Comparison of ENCODE assay signal across 7 mouse cellular contexts in genomic region chr7:17066412-17066811, GRCm38 (mm10). TPM values are rescaled to one million over a fixed set of nuclear protein-coding genes. Genes with fewer than 3 reads are reported as not detected.
DNase-seq lines count a peak whose midpoint lies in the region; ATAC-seq and TF ChIP-seq lines count a peak whose summit lies in the region.

No protein-coding gene starts in this region.

- DNase-seq in CD8-positive naive resting alpha-beta T cell, adult 2 months (ENCODE audit: low read depth in 2 of 2, low spot score in 2 of 2) = peak; percentile 43 to 68
- peak; percentile 77 for DNase-seq in MN1 (ENCODE audit: low spot score)
- peak; percentile 94 to 95 for DNase-seq in cerebellum, postnatal 14 days
- peak; percentile 51 for DNase-seq in gastrocnemius, postnatal 25 days
- DNase-seq in layer of hippocampus, adult 2 months (ENCODE audit: low spot score in 2 of 2) = peak; percentile 72 to 94
- DNase-seq in lung, postnatal 0 days (ENCODE audit: low spot score) = peak; percentile 74
- DNase-seq in spleen, adult 2 months (ENCODE audit: low read depth in 1 of 2, low spot score in 2 of 2) = peak in 1 of 2 experiments; percentile 75

- H3K4me1 ChIP-seq in lung, postnatal 0 days (ENCODE audit: insufficient read depth, low read depth, low read length) = no peaks in the 10 kb centered on the region
- H3K4me1 ChIP-seq in spleen, adult 2 months (ENCODE audit: control insufficient read depth, insufficient read depth, insufficient read length) = peaks cover 5% of the 10 kb centered on the region; the same call in 1 of the 2 replicates

- TF ChIP-seq CTCF in layer of hippocampus, adult 2 months (conservative IDR thresholded peaks at IDR 0.05) = peak; percentile 95
- TF ChIP-seq CTCF in lung, postnatal 0 days (IDR thresholded peaks at IDR 0.05) = peak; percentile 90
- peak; percentile 80; the same call in 1 of the 2 replicates for TF ChIP-seq CTCF in spleen, adult 2 months (IDR thresholded peaks at IDR 0.05; ENCODE audit: extremely low read depth, insufficient read depth, insufficient read length, insufficient replicate concordance)

- H3K36me3 ChIP-seq in lung, postnatal 0 days (ENCODE audit: insufficient read depth, low read length) = no peaks in the 10 kb centered on the region
- no peaks in the 10 kb centered on the region for H3K36me3 ChIP-seq in spleen, adult 2 months (ENCODE audit: control insufficient read depth, insufficient read depth, low read length)

- TF ChIP-seq POLR2A in spleen, adult 2 months (IDR thresholded peaks at IDR 0.05; ENCODE audit: low read depth, low read length) = no peak

- no peak overlapping the region for H3K4me2 ChIP-seq in lung, postnatal 0 days (replicated peaks; ENCODE audit: low read depth, low read length)

- no peak for ATAC-seq in lung, postnatal 0 days

- H3K4me3 ChIP-seq in layer of hippocampus, adult 2 months = no peak overlapping the region
- no peak overlapping the region for H3K4me3 ChIP-seq in lung, postnatal 0 days (ENCODE audit: low read depth, low read length)
- no peak overlapping the region for H3K4me3 ChIP-seq in spleen, adult 2 months (ENCODE audit: extremely low read depth, insufficient read depth, insufficient read length)

- H3K27ac ChIP-seq in layer of hippocampus, adult 2 months = no peak overlapping the region
- no peak overlapping the region for H3K27ac ChIP-seq in lung, postnatal 0 days (ENCODE audit: low read length)
- no peak overlapping the region for H3K27ac ChIP-seq in spleen, adult 2 months (ENCODE audit: insufficient read depth, low read length)

- H3K27me3 ChIP-seq in lung, postnatal 0 days (replicated peaks; ENCODE audit: insufficient read depth, low read length) = no peaks in the 10 kb centered on the region
- no peaks in the 10 kb centered on the region for H3K27me3 ChIP-seq in spleen, adult 2 months (ENCODE audit: control insufficient read depth, insufficient read depth, low read length)

- TF ChIP-seq EP300 in lung, postnatal 0 days (IDR thresholded peaks at IDR 0.05) = no peak

- WGBS in lung, postnatal 0 days = 4% methylated on average over 2 of the region's 2 CpGs
- WGBS in spleen, adult 2 months = 0% methylated on average over 2 of the region's 2 CpGs

- no peak overlapping the region for H3K9ac ChIP-seq in lung, postnatal 0 days (replicated peaks; ENCODE audit: low read depth)

- no peaks in the 10 kb centered on the region for H3K9me3 ChIP-seq in lung, postnatal 0 days (ENCODE audit: low read length)

RNA-seq across cellular contexts. Expression of gene Hif3a, which starts 4.2 kb away (rescaled TPM):
- total RNA-seq in gastrocnemius, postnatal 25 days (2021) = 1 to 10 TPM in 1 of 2 experiments, under 1 TPM in 1; 0.97 to 1.3 TPM
- total RNA-seq in layer of hippocampus, adult 2 months (2021) = 10 to 100 TPM; 16.0 to 16.6 TPM
- polyA plus RNA-seq in lung, postnatal 0 days (2015; fragmentation: Nextera tagmentation; extraction: Ambion mirVana) = 5.3 and 8.2 TPM in 2 replicates
- 1.2 and 1.9 TPM in 2 replicates for polyA plus RNA-seq in spleen, adult 2 months (2012; rRNA removed)

RNA-seq across cellular contexts. Expression of gene Psg16, which starts 7.4 kb away (rescaled TPM):
- under 1 TPM; 0.08 to 0.10 TPM for total RNA-seq in gastrocnemius, postnatal 25 days (2021)
- 1 to 10 TPM; 3.5 to 4.1 TPM for total RNA-seq in layer of hippocampus, adult 2 months (2021)
- 0.18 and 0.21 TPM in 2 replicates for polyA plus RNA-seq in lung, postnatal 0 days (2015; fragmentation: Nextera tagmentation; extraction: Ambion mirVana)
- polyA plus RNA-seq in spleen, adult 2 months (2012; rRNA removed) = not detected in 2 replicates

RNA-seq across cellular contexts. Expression of gene Ppp5c, which starts 38.7 kb away (rescaled TPM):
- total RNA-seq in gastrocnemius, postnatal 25 days (2021) = 10 to 100 TPM; 59.8 to 68.1 TPM
- 100 to 1,000 TPM; 148 to 155 TPM for total RNA-seq in layer of hippocampus, adult 2 months (2021)
- 65.1 and 71.8 TPM in 2 replicates for polyA plus RNA-seq in lung, postnatal 0 days (2015; fragmentation: Nextera tagmentation; extraction: Ambion mirVana)
- polyA plus RNA-seq in spleen, adult 2 months (2012; rRNA removed) = 212 and 265 TPM in 2 replicates

Comparison
In these comparisons a context has a peak if more than half of its experiments do, and no peak if none do; other contexts are left out.
1. RNA of gene Hif3a, which starts 4.2 kb away (total RNA-seq): 16.0 to 16.6 TPM in layer of hippocampus, adult 2 months; 0.97 to 1.3 TPM in gastrocnemius, postnatal 25 days; every median in the first group is over 4 times any median in the second.
2. RNA of gene Psg16, which starts 7.4 kb away (total RNA-seq): 3.5 to 4.1 TPM in layer of hippocampus, adult 2 months; 0.08 to 0.10 TPM in gastrocnemius, postnatal 25 days; every median in the first group is over 4 times any median in the second.
3. Peak in every context shown above with its lines, with median percentiles within 50 percentile points of each other: CTCF ChIP-seq.